Mouse (Mus musculus) MEL (cell line): ENCODE measurements around the gene Hist2h2aa1.
A peak's percentile ranks its signal among the peaks of the same experiment; 100 is the strongest.

ENCODE experiments used
- CTCF ChIP-seq, 3 experiments: IDR thresholded peaks in 2 of 3; conservative IDR thresholded peaks in 1 of 3; 2 replicates each; pipeline ENCODE4 v1.5.1; 2011 to 2012; ENCODE audit warnings: low read length in 3 of 3, low read depth in 2 of 3, mild to moderate bottlenecking in 2 of 3, improper control_type of control experiment in 1 of 3, inconsistent platforms in 1 of 3, mixed read lengths in 1 of 3, moderate library complexity in 1 of 3; ENCODE audit not compliant: control insufficient read depth in 1 of 3, insufficient read depth in 1 of 3, poor library complexity in 1 of 3, severe bottlenecking in 1 of 3
- E2F4 ChIP-seq: IDR thresholded peaks from 2 replicates; pipeline ENCODE4 v1.6.1; 2011; ENCODE audit warnings: low read depth, low read length, improper control_type of control experiment, borderline replicate concordance
- EP300 ChIP-seq, 2 experiments: IDR thresholded peaks; 2 replicates each; pipeline ENCODE4 v1.6.1; 2011; ENCODE audit warnings: improper control_type of control experiment in 2 of 2, low read length in 2 of 2, low read depth in 1 of 2, mild to moderate bottlenecking in 1 of 2
- GATA1 ChIP-seq: IDR thresholded peaks from 2 replicates; pipeline ENCODE4 v1.6.1; 2011; ENCODE audit warnings: low read depth, low read length, improper control_type of control experiment
- POLR2A ChIP-seq, 2 experiments: IDR thresholded peaks; 2 replicates each; pipeline ENCODE4 v1.6.1; 2011 to 2012; ENCODE audit warnings: low read length in 2 of 2, mild to moderate bottlenecking in 2 of 2, control low read depth in 1 of 2, improper control_type of control experiment in 1 of 2, low read depth in 1 of 2, moderate library complexity in 1 of 2; ENCODE audit not compliant: control insufficient read depth in 1 of 2, insufficient read depth in 1 of 2, poor library complexity in 1 of 2
- POLR2AphosphoS2 ChIP-seq: IDR thresholded peaks from 2 replicates; pipeline ENCODE4 v1.6.1; 2011; ENCODE audit warnings: low read length, improper control_type of control experiment
- SIN3A ChIP-seq: IDR thresholded peaks from 2 replicates; pipeline ENCODE4 v1.6.1; 2012; ENCODE audit warnings: low read length, improper control_type of control experiment, inconsistent platforms
- TAL1 ChIP-seq: IDR thresholded peaks from 2 replicates; pipeline ENCODE4 v1.6.1; 2012; ENCODE audit warnings: mild to moderate bottlenecking, inconsistent platforms, low read length, moderate library complexity, mixed read lengths
- TBP ChIP-seq: IDR thresholded peaks from 2 replicates; pipeline ENCODE4 v1.8.0; 2011; ENCODE audit warnings: low read depth, low read length, improper control_type of control experiment
- USF1 ChIP-seq: IDR thresholded peaks from 2 replicates; pipeline ENCODE4 v1.6.1; 2014; ENCODE audit warnings: low read depth, mild to moderate bottlenecking, inconsistent platforms, low read length, improper control_type of control experiment, moderate library complexity
- ZC3H11A ChIP-seq: IDR thresholded peaks from 2 replicates; pipeline ENCODE4 v1.6.1; 2012; ENCODE audit warnings: low read depth, mild to moderate bottlenecking, inconsistent platforms, low read length, improper control_type of control experiment
- ZNF384 ChIP-seq: IDR thresholded peaks from 2 replicates; pipeline ENCODE4 v1.6.1; 2012; ENCODE audit warnings: low read depth, mild to moderate bottlenecking, inconsistent platforms, low read length, improper control_type of control experiment

GRCm38 (mm10) chr3:96293787-96294186 lies 48.5 kb downstream of the Hist2h2aa1 start, which contains the start of gene Fcgr1:
- TF ChIP-seq CTCF (IDR thresholded peaks at IDR 0.05 in 2 of 3, conservative IDR thresholded peaks at IDR 0.05 in 1 of 3; ENCODE audit: control insufficient read depth in 1 of 3, insufficient read depth in 1 of 3, low read depth in 2 of 3, low read length in 3 of 3, poor library complexity in 1 of 3, severe bottlenecking in 1 of 3) (no peak), POLR2A (IDR thresholded peaks at IDR 0.05; ENCODE audit: control insufficient read depth in 1 of 2, insufficient read depth in 1 of 2, low read depth in 1 of 2, low read length in 2 of 2, poor library complexity in 1 of 2) (peak in 1 of 2 experiments; percentile 60; a peak in 2 of 4 replicates), USF1 (peak; percentile 31; the same call in 1 of the 2 replicates), ZC3H11A (no peak), GATA1 (peak; percentile 92), EP300 (IDR thresholded peaks at IDR 0.05; ENCODE audit: low read depth in 1 of 2, low read length in 2 of 2) (peak; percentile 92 to 99), POLR2AphosphoS2 (peak; percentile 61; the same call in 1 of the 2 replicates), TAL1 (peak; percentile 96), TBP (peak; percentile 70; the same call in 1 of the 2 replicates), E2F4 (no peak), ZNF384 (peak; percentile 36; the same call in 1 of the 2 replicates), SIN3A (peak; percentile 85)
